Mouse (Mus musculus) liver, postnatal 0 days (tissue): ENCODE data around the gene Lrrc49. TPM values are rescaled to one million over a fixed set of nuclear protein-coding genes. Genes with fewer than 3 reads are reported as not detected.

ENCODE experiments used
- ATAC-seq: fragments of 200-750 bp; cut with Nextera tagmentation; 2 replicates; pipeline ENCODE4 v1.8.0; 2017; ENCODE audit warnings: mild to moderate bottlenecking, moderate library complexity
- DNase-seq: peaks from one replicate; pipeline ENCODE4 v3.0.0-alpha.2; 2016
- H3K27ac ChIP-seq: fragments of 300-500 bp; sonication (generic); 2 replicates; pipeline ENCODE4 v1.5.1; 2014; ENCODE audit warnings: antibody characterized with exemption, moderate library complexity, mild to moderate bottlenecking, low read depth
- H3K27me3 ChIP-seq: fragments of 300-500 bp; sonication (generic); 2 replicates; pipeline ENCODE4 v1.6.1; 2014; ENCODE audit warnings: low read length, control low read depth, mixed read lengths; ENCODE audit not compliant: insufficient read depth
- H3K36me3 ChIP-seq: fragments of 300-500 bp; sonication (generic); replicated peaks from 2 replicates; pipeline ENCODE4 v1.6.1; 2014; ENCODE audit warnings: mild to moderate bottlenecking, control low read depth, low read length, moderate library complexity, mixed read lengths; ENCODE audit not compliant: insufficient read depth
- H3K4me1 ChIP-seq: fragments of 300-500 bp; sonication (generic); 2 replicates; pipeline ENCODE4 v1.6.1; 2014; ENCODE audit warnings: antibody characterized with exemption, mild to moderate bottlenecking, control low read depth; ENCODE audit not compliant: insufficient read depth
- H3K4me2 ChIP-seq: fragments of 300-500 bp; sonication (generic); 2 replicates; pipeline ENCODE4 v1.6.1; 2014; ENCODE audit warnings: low read depth, mild to moderate bottlenecking, low read length, moderate library complexity, mixed read lengths
- H3K4me3 ChIP-seq: fragments of 300-500 bp; sonication (generic); 2 replicates; pipeline ENCODE4 v1.5.1; 2014; ENCODE audit warnings: low read depth, low read length
- H3K9ac ChIP-seq: fragments of 300-500 bp; sonication (generic); replicated peaks from 2 replicates; pipeline ENCODE4 v1.6.1; 2014; ENCODE audit warnings: mild to moderate bottlenecking, moderate library complexity
- H3K9me3 ChIP-seq: fragments of 300-500 bp; sonication (generic); 2 replicates; pipeline ENCODE4 v1.6.1; 2016; ENCODE audit warnings: mild to moderate bottlenecking, control low read depth, low read length, mixed read lengths
- CTCF ChIP-seq: sonication (generic); IDR thresholded peaks from 2 replicates; pipeline ENCODE4 v1.5.1; 2016; ENCODE audit warnings: antibody characterized with exemption, low read depth
- EP300 ChIP-seq: IDR thresholded peaks from 2 replicates; pipeline ENCODE4 v1.6.1; 2016; ENCODE audit warnings: antibody characterized with exemption, low read depth, mild to moderate bottlenecking
- WGBS: fragments of 180-500 bp; shearing (Covaris S2); extraction: QIAGEN DNeasy Blood & Tissue Kit; methylation state at CpG from one replicate; pipeline ENCODE4 v1.1.7; 2014; ENCODE audit not compliant: insufficient replicate concordance; 5-methylcytosine and 5-hydroxymethylcytosine counted together
- polyA plus RNA-seq: library from polyadenylated mRNA; unstranded; fragments of >200 nt; fragmentation: Nextera tagmentation; extraction: Ambion mirVana; gene quantifications from 2 replicates; pipeline ENCODE4 v1.2.1, GENCODE M21; 2015

The Lrrc49 gene
- polyA plus RNA-seq, 1 experiment from 2014 or later = 0.63 TPM

GRCm38 (mm10) chr9:60707594-60707993 lies 19.6 kb upstream of the Lrrc49 start:
- Histone ChIP-seq H3K4me3 (no peak overlapping the region), H3K27me3 (peaks cover 4% of the 10 kb centered on the region), H3K4me1 (no peaks in the 10 kb centered on the region), H3K4me2 (no peak overlapping the region), H3K9me3 (no peaks in the 10 kb centered on the region), H3K36me3 (no peaks in the 10 kb centered on the region), H3K27ac (no peak overlapping the region), H3K9ac (no peak overlapping the region)
- WGBS = 64% methylated on average over 2 of the region's 2 CpGs
- no peak for TF ChIP-seq CTCF
- no peak for TF ChIP-seq EP300
- ATAC-seq (no peak), DNase-seq (no peak)

DNA sequence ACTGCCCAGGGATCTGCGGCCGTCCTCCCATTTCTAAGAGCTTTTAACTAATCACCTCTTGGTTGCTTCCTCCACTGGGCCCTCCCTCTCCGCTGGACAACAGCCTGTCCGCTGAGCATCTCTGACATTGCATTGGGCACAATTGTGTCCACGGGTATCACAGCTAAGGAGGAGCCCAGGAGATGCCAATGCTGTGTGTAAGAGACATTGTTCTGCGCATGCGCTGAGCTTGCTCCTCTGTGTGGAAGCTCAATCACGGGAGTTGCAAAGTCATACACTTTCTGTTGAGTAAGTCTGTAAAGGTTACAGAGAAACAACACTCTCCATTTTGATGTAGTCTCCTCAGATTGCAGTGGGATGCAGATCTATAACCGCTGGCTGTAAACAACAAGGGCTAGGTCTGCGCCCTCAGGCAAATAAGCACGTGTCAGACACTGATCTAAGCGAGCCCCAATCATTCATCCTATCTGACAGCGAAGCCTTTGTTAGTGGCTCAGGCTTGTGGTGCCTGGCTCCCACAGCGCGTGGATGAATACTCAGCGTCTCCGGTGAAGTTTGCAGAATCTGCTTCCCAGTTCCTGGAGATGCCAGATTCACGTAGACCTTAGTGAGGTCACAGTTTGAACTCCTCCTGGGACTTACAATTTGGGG lies 11.7 kb upstream of the Lrrc49 start:
- Histone ChIP-seq H3K36me3 (no peaks in the 10 kb centered on the region), H3K9ac (no peak overlapping the region), H3K4me2 (no peak overlapping the region), H3K9me3 (no peaks in the 10 kb centered on the region), H3K4me3 (no peak overlapping the region), H3K4me1 (no peaks in the 10 kb centered on the region), H3K27ac (no peak overlapping the region), H3K27me3 (no peaks in the 10 kb centered on the region)
- WGBS = 73% methylated on average over 18 of the region's 18 CpGs
- TF ChIP-seq EP300 = no peak
- TF ChIP-seq CTCF = no peak
- ATAC-seq = no peak
- DNase-seq = no peak

DNA sequence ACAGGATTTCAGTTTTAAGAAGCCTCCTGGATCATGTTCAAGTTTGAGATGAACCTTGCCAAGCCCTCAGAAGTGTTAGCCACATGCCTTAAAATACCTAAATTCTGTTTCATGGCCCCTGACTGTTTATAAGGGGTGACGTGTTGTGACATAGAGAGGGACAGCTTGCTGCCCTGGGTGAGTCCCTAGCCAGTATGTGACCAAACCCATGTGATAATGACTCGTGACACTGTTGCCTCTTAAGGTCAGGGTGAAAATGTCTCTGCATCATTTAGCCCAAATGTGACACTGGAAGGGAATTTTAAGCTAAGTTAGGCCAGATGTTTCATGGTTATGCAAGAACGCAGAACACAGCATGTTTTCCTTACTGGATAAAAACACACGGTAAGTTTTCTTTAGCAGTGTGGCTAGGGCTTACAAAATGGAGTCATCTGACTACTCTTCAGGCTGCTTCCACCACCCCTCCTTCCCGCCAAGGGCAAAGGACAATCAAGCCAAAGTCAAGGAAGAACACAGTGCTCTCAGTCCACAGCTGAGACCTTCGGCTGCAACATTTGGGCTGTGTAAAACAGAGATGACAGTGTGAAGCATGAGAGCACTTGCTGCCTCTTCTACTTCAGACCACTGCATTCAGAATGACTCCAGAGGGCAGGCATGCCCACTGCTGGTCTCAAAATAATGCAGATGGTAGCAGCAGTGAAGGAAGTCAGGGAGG lies 8.5 kb upstream of the Lrrc49 start:
- H3K27me3 ChIP-seq = no peaks in the 10 kb centered on the region
- TF ChIP-seq CTCF (no peak), EP300 (no peak)
- no peak overlapping the region for H3K9ac ChIP-seq
- DNase-seq (no peak), ATAC-seq (no peak)
- H3K4me2 ChIP-seq = no peak overlapping the region
- H3K27ac ChIP-seq = no peak overlapping the region
- no peak overlapping the region for H3K4me3 ChIP-seq
- 64% methylated on average over 6 of the region's 6 CpGs for WGBS
- H3K4me1 ChIP-seq = no peaks in the 10 kb centered on the region
- H3K36me3 ChIP-seq = no peaks in the 10 kb centered on the region
- no peaks in the 10 kb centered on the region for H3K9me3 ChIP-seq

DNA sequence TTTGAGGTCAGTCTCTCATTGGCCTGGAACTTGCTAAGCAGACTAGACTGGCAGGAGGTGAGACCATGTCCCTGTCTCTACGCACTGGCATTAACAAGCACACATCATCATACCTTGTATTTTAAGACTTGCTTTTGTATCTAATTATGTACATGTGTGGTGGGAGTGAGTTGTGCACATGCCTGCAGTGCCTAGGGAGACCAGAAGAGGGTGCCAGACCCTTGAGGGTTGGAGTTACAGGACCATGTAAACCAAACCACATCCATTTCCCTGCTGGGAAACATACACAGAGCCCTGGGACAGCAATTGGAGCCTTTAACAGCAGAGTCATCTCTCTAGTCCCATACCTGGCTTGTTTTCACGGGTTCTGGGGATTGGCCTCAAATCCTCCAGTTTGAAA lies 6.0 kb upstream of the Lrrc49 start:
- no peak overlapping the region for H3K4me2 ChIP-seq
- no peaks in the 10 kb centered on the region for H3K27me3 ChIP-seq
- H3K27ac ChIP-seq = no peak overlapping the region
- no peak overlapping the region for H3K4me3 ChIP-seq
- DNase-seq (peak; percentile 30), ATAC-seq (no peak)
- peak; percentile 56 for TF ChIP-seq CTCF
- no peak for TF ChIP-seq EP300
- no peaks in the 10 kb centered on the region for H3K9me3 ChIP-seq
- 61% methylated on average over 2 of the region's 2 CpGs for WGBS
- H3K4me1 ChIP-seq = no peaks in the 10 kb centered on the region
- no peak overlapping the region for H3K9ac ChIP-seq
- H3K36me3 ChIP-seq = no peaks in the 10 kb centered on the region

- Histone ChIP-seq H3K9ac (no peak overlapping the region), H3K4me2 (no peak overlapping the region), H3K9me3 (no peaks in the 10 kb centered on the region), H3K4me1 (peaks cover 5% of the 10 kb centered on the region), H3K27ac (no peak overlapping the region), H3K36me3 (no peaks in the 10 kb centered on the region), H3K4me3 (no peak overlapping the region), H3K27me3 (no peaks in the 10 kb centered on the region)
- DNase-seq (no peak), ATAC-seq (no peak)
- TF ChIP-seq EP300 (no peak), CTCF (no peak)
- WGBS = 56% methylated on average over 4 of the region's 4 CpGs
These were observed 4.7 kb upstream of the Lrrc49 start for GRCm38 (mm10) chr9:60692624-60693023.

DNA sequence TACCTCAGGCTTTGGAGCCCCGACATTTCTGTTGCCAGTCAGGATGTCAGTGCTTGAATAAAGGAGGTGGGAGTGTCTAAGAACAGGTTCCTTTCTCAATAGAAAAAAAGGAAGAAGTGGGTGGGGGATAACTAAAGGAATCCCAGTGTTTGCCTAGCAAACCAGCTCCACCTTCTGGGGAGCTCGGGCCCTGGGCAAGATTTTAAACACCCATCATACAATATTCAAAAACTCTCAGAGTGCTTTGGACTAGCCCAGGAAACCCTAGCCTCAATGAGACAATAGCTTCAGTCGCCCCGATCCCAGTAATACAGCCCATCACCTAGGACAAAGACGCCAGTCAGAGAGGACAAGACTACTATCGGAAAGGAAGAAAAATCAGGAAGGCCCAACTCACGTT lies 543 bp downstream of the Lrrc49 start:
- no peak for TF ChIP-seq EP300
- peak; percentile 14; the same call in 1 of the 2 replicates for TF ChIP-seq CTCF
- Histone ChIP-seq H3K9me3 (no peaks in the 10 kb centered on the region), H3K4me1 (peaks cover 5% of the 10 kb centered on the region), H3K36me3 (no peaks in the 10 kb centered on the region), H3K4me2 (peak overlapping the region; percentile 73), H3K4me3 (peak overlapping the region; percentile 52), H3K27me3 (no peaks in the 10 kb centered on the region), H3K9ac (no peak overlapping the region), H3K27ac (no peak overlapping the region)
- DNase-seq = no peak
- peak; percentile 5; the same call in 1 of the 2 replicates for ATAC-seq
- WGBS = 2% methylated on average over 7 of the region's 7 CpGs
